Mouse (Mus musculus) ES-E14 (cell line): ENCODE measurements around the gene Hdhd5. TPM values are rescaled to one million over a fixed set of nuclear protein-coding genes. Genes with fewer than 3 reads are reported as not detected.

Source experiments
- DNase-seq: peaks from one replicate; pipeline ENCODE4 v3.0.0-alpha.2; 2013; ENCODE audit warnings: low read depth, low spot score
- H3K27ac ChIP-seq: 2 replicates; pipeline ENCODE4 v1.5.1; 2012; ENCODE audit warnings: low read depth, mild to moderate bottlenecking, low read length, moderate library complexity, mixed read lengths; ENCODE audit not compliant: poor library complexity, insufficient read depth, severe bottlenecking
- H3K36me3 ChIP-seq: 2 replicates; pipeline ENCODE4 v1.6.1; 2012; ENCODE audit warnings: mild to moderate bottlenecking, low read length, moderate library complexity, mixed read lengths; ENCODE audit not compliant: control insufficient read depth, poor library complexity, insufficient read depth, severe bottlenecking
- H3K4me1 ChIP-seq, 2 experiments: fragments of 150-350 bp in 1 of 2; sonication (generic) in 1 of 2; 2 replicates each; pipeline ENCODE4 v1.6.1; 2012; ENCODE audit warnings: low read length in 2 of 2, mild to moderate bottlenecking in 1 of 2, mixed read lengths in 1 of 2; ENCODE audit not compliant: control insufficient read depth in 2 of 2, insufficient read depth in 2 of 2, poor library complexity in 1 of 2
- H3K4me3 ChIP-seq, 2 experiments: fragments of 150-350 bp in 1 of 2; sonication (generic) in 1 of 2; 2 replicates each; pipeline ENCODE4 v1.5.1; 2012; ENCODE audit warnings: low read length in 2 of 2, low read depth in 1 of 2, mild to moderate bottlenecking in 1 of 2, mixed read lengths in 1 of 2; ENCODE audit not compliant: insufficient read depth in 1 of 2, poor library complexity in 1 of 2, severe bottlenecking in 1 of 2
- H3K9ac ChIP-seq: 2 replicates; pipeline ENCODE4 v1.6.1; 2012; ENCODE audit warnings: low read depth, mild to moderate bottlenecking, low read length, mixed read lengths; ENCODE audit not compliant: poor library complexity, insufficient read depth, severe bottlenecking
- H3K9me3 ChIP-seq: fragments of 150-350 bp; sonication (generic); 2 replicates; pipeline ENCODE4 v1.6.1; 2012; ENCODE audit warnings: low read depth, mild to moderate bottlenecking, low read length; ENCODE audit not compliant: control insufficient read depth, insufficient read depth
- CHD2 ChIP-seq: IDR thresholded peaks from 2 replicates; pipeline ENCODE4 v1.6.1; 2014; ENCODE audit warnings: mild to moderate bottlenecking, low read depth, low read length, inconsistent platforms
- HCFC1 ChIP-seq: IDR thresholded peaks from 2 replicates; pipeline ENCODE4 v1.6.1; 2012; ENCODE audit warnings: low read length, inconsistent platforms, borderline replicate concordance; ENCODE audit not compliant: insufficient read depth
- MAFK ChIP-seq: IDR thresholded peaks from 2 replicates; pipeline ENCODE4 v1.6.1; 2014; ENCODE audit warnings: mild to moderate bottlenecking, low read depth, low read length, inconsistent platforms; ENCODE audit not compliant: insufficient read depth
- ZC3H11A ChIP-seq: IDR thresholded peaks from 2 replicates; pipeline ENCODE4 v1.6.1; 2012; ENCODE audit warnings: low read depth, mild to moderate bottlenecking, inconsistent platforms, low read length, borderline replicate concordance
- ZNF384 ChIP-seq: IDR thresholded peaks from 2 replicates; pipeline ENCODE4 v1.6.1; 2012; ENCODE audit warnings: low read depth, low read length, inconsistent platforms
- in situ Hi-C, 2 experiments: fragments of 600-800 bp; cut with MboI; formaldehyde crosslinking; loops; one replicate each; pipeline ENCODE4 v1.15.1; 2025; ENCODE audit warnings: low sequenced_read_pairs in 2 of 2, inconsistent platforms in 1 of 2; ENCODE audit not compliant: unreplicated experiment in 2 of 2
- total RNA-seq: library from RNA; depleted of rRNA; stranded (reverse); fragments of 300-350 nt; gene quantifications from 2 replicates; pipeline ENCODE4 v1.2.3, GENCODE M21; 2012

The Hdhd5 gene
- total RNA-seq, 1 experiment: 27.4 TPM

DNA sequence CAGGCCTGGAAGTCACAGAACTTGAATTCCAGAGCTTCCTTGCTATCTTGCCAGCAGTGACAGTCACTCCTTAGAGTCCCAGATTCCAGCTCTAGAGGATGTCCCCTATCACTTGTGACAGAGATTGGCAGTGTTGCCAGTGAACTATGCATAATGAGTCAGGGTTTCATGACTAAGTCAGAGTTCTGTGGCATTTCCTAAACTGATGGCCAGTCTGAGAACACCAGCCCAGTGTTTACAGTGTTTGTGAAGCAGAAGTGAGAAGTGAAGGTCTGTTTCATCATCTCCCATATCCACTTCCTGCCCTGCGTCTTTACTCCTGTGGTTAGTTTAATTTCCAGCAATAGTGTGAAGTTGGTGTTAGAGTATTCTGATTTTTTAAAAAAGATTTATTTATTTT lies 60.5 kb downstream of the Hdhd5 start:
- peaks cover 2 to 3% of the 10 kb centered on the region in 2 experiments; a peak in 2 of 4 replicates for H3K4me1 ChIP-seq
- no peak for TF ChIP-seq ZC3H11A
- no peaks in the 10 kb centered on the region for H3K9me3 ChIP-seq
- no peak overlapping the region for H3K4me3 ChIP-seq
- no peak for DNase-seq
- no peak overlapping the region for H3K27ac ChIP-seq
- H3K9ac ChIP-seq: no peak overlapping the region
- in situ Hi-C loops: no loop called here
- no peaks in the 10 kb centered on the region for H3K36me3 ChIP-seq

GRCm38 (mm10) chr6:120469770-120470169 lies 61.3 kb downstream of the Hdhd5 start:
- TF ChIP-seq CHD2 (no peak), ZC3H11A (no peak), HCFC1 (no peak), ZNF384 (no peak), MAFK (no peak)
- H3K4me1 ChIP-seq: peaks cover 2 to 3% of the 10 kb centered on the region in 2 experiments; a peak in 2 of 4 replicates
- in situ Hi-C loops: no loop called here

GRCm38 (mm10) chr6:120469268-120469667 lies 61.9 kb downstream of the Hdhd5 start:
- Histone ChIP-seq H3K4me3 (no peak overlapping the region), H3K9ac (no peak overlapping the region), H3K27ac (no peak overlapping the region), H3K36me3 (no peaks in the 10 kb centered on the region), H3K9me3 (no peaks in the 10 kb centered on the region), H3K4me1 (peaks cover 2 to 3% of the 10 kb centered on the region in 2 experiments; a peak in 2 of 4 replicates)
- no peak for TF ChIP-seq CHD2
- TF ChIP-seq ZC3H11A: no peak
- no peak for TF ChIP-seq ZNF384
- no peak for TF ChIP-seq MAFK
- TF ChIP-seq HCFC1: no peak
- DNase-seq: no peak
- in situ Hi-C loops: no loop called here

More at GRCm38 (mm10) chr6:120469770-120470169, 61.3 kb downstream of the Hdhd5 start:
- no peak overlapping the region for H3K4me3 ChIP-seq
- no peaks in the 10 kb centered on the region for H3K36me3 ChIP-seq
- no peak overlapping the region for H3K27ac ChIP-seq
- H3K9ac ChIP-seq: no peak overlapping the region
- no peak for DNase-seq
- H3K9me3 ChIP-seq: no peaks in the 10 kb centered on the region

- in situ Hi-C loops: no loop called here
Measured at GRCm38 (mm10) chr6:120468259-120468658, 62.9 kb downstream of the Hdhd5 start.

DNA sequence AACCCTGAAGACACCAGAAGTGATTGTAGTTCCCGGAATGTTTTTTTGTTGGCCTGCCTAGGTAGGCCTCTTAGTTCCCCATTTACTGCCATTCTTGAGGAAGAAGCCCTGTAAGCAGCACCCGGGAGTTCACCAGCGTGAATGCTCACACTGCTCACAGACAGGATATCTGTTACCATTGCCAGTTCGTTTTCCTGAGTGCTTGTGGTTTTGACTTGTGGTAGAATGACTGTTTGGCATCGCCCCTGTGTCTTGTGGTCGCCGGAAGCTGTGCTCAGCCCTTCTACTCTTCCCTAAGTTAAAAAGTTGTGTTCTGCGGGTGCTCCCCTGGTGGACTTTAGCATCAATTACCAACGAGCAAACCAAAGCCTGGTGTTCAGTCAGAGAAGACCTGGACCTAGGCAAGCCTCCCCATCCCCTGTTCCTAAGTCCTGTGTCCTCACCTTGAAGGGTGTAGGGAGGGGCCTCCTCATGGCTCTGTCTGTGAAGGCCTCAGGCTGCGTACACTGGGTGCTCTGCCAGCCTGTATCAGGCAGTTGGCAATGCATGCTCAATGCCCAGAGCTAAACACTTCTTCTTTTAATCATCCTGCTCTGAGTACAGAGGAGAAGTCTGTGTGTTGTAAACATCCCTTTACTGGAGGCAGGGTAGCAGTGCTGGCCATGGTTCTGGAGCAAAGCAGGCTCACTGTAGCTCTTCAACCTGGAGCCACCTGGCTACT lies 64.3 kb downstream of the Hdhd5 start:
- no peak overlapping the region for H3K9ac ChIP-seq
- H3K36me3 ChIP-seq: no peaks in the 10 kb centered on the region
- H3K9me3 ChIP-seq: no peaks in the 10 kb centered on the region
- in situ Hi-C loops: no loop called here
- no peak for TF ChIP-seq ZNF384
- TF ChIP-seq ZC3H11A: no peak
- TF ChIP-seq HCFC1: no peak
- no peak for TF ChIP-seq MAFK
- no peak for TF ChIP-seq CHD2
- H3K27ac ChIP-seq: no peak overlapping the region
- peaks cover 0 to 5% of the 10 kb centered on the region in 2 experiments; a peak in 2 of 4 replicates for H3K4me1 ChIP-seq
- H3K4me3 ChIP-seq: no peak overlapping the region
- no peak for DNase-seq

More at GRCm38 (mm10) chr6:120468259-120468658, 62.9 kb downstream of the Hdhd5 start:
- Histone ChIP-seq H3K4me1 (peaks cover 2 to 8% of the 10 kb centered on the region in 2 experiments; a peak in 2 of 4 replicates), H3K27ac (no peak overlapping the region), H3K9ac (no peak overlapping the region), H3K4me3 (no peak overlapping the region), H3K36me3 (no peaks in the 10 kb centered on the region), H3K9me3 (no peaks in the 10 kb centered on the region)
- DNase-seq: no peak
- no peak for TF ChIP-seq ZNF384
- no peak for TF ChIP-seq MAFK
- TF ChIP-seq HCFC1: no peak
